Mouse (Mus musculus) left cerebral cortex, postnatal 36 days (tissue): Measurements from ENCODE around the gene Oxa1l. TPM values are rescaled to one million over a fixed set of nuclear protein-coding genes. Genes with fewer than 3 reads are reported as not detected.

Experiments
- DNase-seq, 2 experiments: peaks; one replicate each; pipeline ENCODE4 v3.0.0; 2021 to 2022; ENCODE audit warnings: low spot score in 2 of 2, mixed read lengths in 1 of 2
- intact Hi-C: fragments of 180-260 bp; cut with DNase I; formaldehyde crosslinking; loops from one replicate; pipeline ENCODE4 v1.15.1; 2025
- total RNA-seq, 2 experiments: library from RNA; stranded (reverse); gene quantifications; 2 replicates each; pipeline ENCODE4 v1.2.3; 2021

The Oxa1l gene
- total RNA-seq, 2 experiments from 2014 or later, result 52.2 to 52.3 TPM

GRCm38 (mm10) chr14:54367429-54368060 lies 6.9 kb downstream of the Oxa1l start:
- DNase-seq, result no peak
- intact Hi-C loops, result no loop called here

GRCm38 (mm10) chr14:54369372-54369771 lies 8.7 kb downstream of the Oxa1l start:
- DNase-seq, result no peak
- intact Hi-C loops, result no loop called here

- no peak for DNase-seq
- intact Hi-C loops, result no loop called here
These were observed 10.0 kb downstream of the Oxa1l start for GRCm38 (mm10) chr14:54370595-54370994.

GRCm38 (mm10) chr14:54371460-54371859 lies 10.8 kb downstream of the Oxa1l start:
- DNase-seq, result no peak
- intact Hi-C loops, result no loop called here

- intact Hi-C loops, result no loop called here
- DNase-seq, result no peak
These were observed 12.3 kb downstream of the Oxa1l start for GRCm38 (mm10) chr14:54372923-54373322.

- intact Hi-C loops, result loop anchor here (5.0 kb wide), 1 partner anchor 36 kb away; no protein-coding TSS in a partner anchor
- DNase-seq, result no peak
These were observed 15.3 kb downstream of the Oxa1l start for GRCm38 (mm10) chr14:54375916-54376315.

GRCm38 (mm10) chr14:54377166-54377565 lies 16.5 kb downstream of the Oxa1l start:
- no peak for DNase-seq
- intact Hi-C loops, result loop anchor here (5.0 kb wide), 1 partner anchor 35 kb away; no protein-coding TSS in a partner anchor

- intact Hi-C loops, result loop anchor here (5.0 kb wide), 1 partner anchor 33 kb away; no protein-coding TSS in a partner anchor
- no peak for DNase-seq
These were observed 18.9 kb downstream of the Oxa1l start for GRCm38 (mm10) chr14:54379571-54379970.

GRCm38 (mm10) chr14:54380616-54381015 lies 20.0 kb downstream of the Oxa1l start:
- intact Hi-C loops, result no loop called here
- DNase-seq, result no peak

GRCm38 (mm10) chr14:54381816-54382215 lies 21.2 kb downstream of the Oxa1l start:
- no peak for DNase-seq
- intact Hi-C loops, result no loop called here

- DNase-seq, result no peak
- intact Hi-C loops, result no loop called here
These were observed 22.0 kb downstream of the Oxa1l start for GRCm38 (mm10) chr14:54382641-54383040.

GRCm38 (mm10) chr14:54383355-54383771 lies 22.7 kb downstream of the Oxa1l start:
- intact Hi-C loops, result no loop called here
- DNase-seq, result no peak

GRCm38 (mm10) chr14:54384396-54384795 lies 23.8 kb downstream of the Oxa1l start:
- intact Hi-C loops, result no loop called here
- no peak for DNase-seq

- intact Hi-C loops, result no loop called here
- no peak for DNase-seq
These were observed 25.5 kb downstream of the Oxa1l start for GRCm38 (mm10) chr14:54385968-54386618.

GRCm38 (mm10) chr14:54387546-54387945 lies 26.9 kb downstream of the Oxa1l start:
- DNase-seq, result no peak
- intact Hi-C loops, result no loop called here

GRCm38 (mm10) chr14:54390843-54391242 lies 30.2 kb downstream of the Oxa1l start:
- intact Hi-C loops, result no loop called here
- no peak for DNase-seq

- DNase-seq, result no peak
- intact Hi-C loops, result no loop called here
These were observed 33.2 kb downstream of the Oxa1l start for GRCm38 (mm10) chr14:54393794-54394193.

GRCm38 (mm10) chr14:54394309-54394708 lies 33.7 kb downstream of the Oxa1l start:
- DNase-seq, result no peak
- intact Hi-C loops, result no loop called here

GRCm38 (mm10) chr14:54396685-54397084 lies 36.1 kb downstream of the Oxa1l start:
- DNase-seq, result no peak
- intact Hi-C loops, result no loop called here

- intact Hi-C loops, result no loop called here
- no peak for DNase-seq
These were observed 37.4 kb downstream of the Oxa1l start for GRCm38 (mm10) chr14:54397872-54398527.

- no peak for DNase-seq
- intact Hi-C loops, result no loop called here
These were observed 37.9 kb downstream of the Oxa1l start for GRCm38 (mm10) chr14:54398528-54398916.
